Mouse (Mus musculus) CD4-positive helper T cell, adult 2 months (primary cell): Measurements from ENCODE around the gene Olfr885.

Experiments used
- DNase-seq: peaks from one replicate; pipeline ENCODE4 v3.0.0-alpha.2; 2012; ENCODE audit warnings: low read depth, missing footprints, low spot score

The Olfr885 gene

GRCm38 (mm10) chr9:38061022-38061421 is at the start of gene Olfr885:
Olfr885 (plus strand) TSS chr9:38061322.
- no peak for DNase-seq

GRCm38 (mm10) chr9:38025508-38025907 is 35.6 kb upstream of the Olfr885 start, which contains the start of gene Olfr883:
Olfr883 (plus strand) TSS chr9:38025808.
- no peak for DNase-seq

GRCm38 (mm10) chr9:38046255-38046654 is 14.9 kb upstream of the Olfr885 start, which contains the start of gene Olfr884:
Olfr884 (plus strand) TSS chr9:38046555.
- DNase-seq: no peak

- no peak for DNase-seq
Observed at GRCm38 (mm10) chr9:38083772-38084171, 22.6 kb downstream of the Olfr885 start, which contains the start of gene Olfr887. Olfr887 (plus strand) TSS chr9:38084072.

GRCm38 (mm10) chr9:38107828-38108227 is 46.7 kb downstream of the Olfr885 start, which contains the start of gene Olfr888:
Olfr888 (plus strand) TSS chr9:38108128.
- DNase-seq: no peak
